Mouse (Mus musculus): Measurements from ENCODE around the gene Otud7b. TPM values are rescaled to one million over a fixed set of nuclear protein-coding genes. Genes with fewer than 3 reads are reported as not detected.
"Not testable (repeated sequence)": the region's sequence is repeated elsewhere in the genome, so short reads cannot be mapped to it uniquely, and the experiment has no call there.

Otud7b gene
- polyA plus RNA-seq, 1 experiment from 2014 or later, result 24.7 TPM

- Histone ChIP-seq H3K36me3 (peaks cover 60% of the 10 kb centered on the region), H3K4me3 (peak overlapping the region; percentile 88), H3K9me3 (no peaks in the 10 kb centered on the region), H3K4me1 (peaks cover 28% of the 10 kb centered on the region), H3K27ac (peak overlapping the region; percentile 99; the same call in 1 of the 2 replicates), H3K4me2 (peak overlapping the region; percentile 91), H3K9ac (peak overlapping the region; percentile 83), H3K27me3 (no peaks in the 10 kb centered on the region)
- WGBS, result 33% methylated on average over 7 of the region's 7 CpGs
- ATAC-seq (ENCODE audit: insufficient number of reproducible peaks, low FRiP score, low TSS enrichment, low read depth), result no peak
These were observed 68.9 kb downstream of the Otud7b start for GRCm38 (mm10) chr3:96173185-96173584.

DNA sequence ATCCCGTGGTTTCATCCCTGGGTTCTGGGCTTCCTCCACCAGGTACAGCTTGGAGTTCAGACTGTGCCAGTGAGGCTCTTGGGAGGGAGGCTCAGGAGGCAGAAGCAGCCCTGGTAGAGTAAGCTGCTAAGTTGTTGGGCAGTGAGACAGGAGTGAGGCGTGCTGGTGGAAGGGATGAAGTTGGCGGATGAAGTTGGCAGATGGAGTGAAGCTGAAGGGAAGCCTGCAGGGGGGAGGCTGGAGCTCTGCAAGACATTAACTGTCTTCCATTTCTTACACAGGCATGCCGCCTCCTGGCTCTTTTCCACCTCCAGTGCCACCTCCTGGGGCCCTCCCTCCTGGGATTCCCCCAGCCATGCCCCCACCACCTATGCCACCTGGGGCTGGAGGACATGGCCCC is 69.7 kb downstream of the Otud7b start:
- Histone ChIP-seq H3K4me1 (peaks cover 28% of the 10 kb centered on the region), H3K36me3 (peaks cover 62% of the 10 kb centered on the region)
- not testable (repeated sequence) for H3K4me2 ChIP-seq; H3K27me3 ChIP-seq; H3K9me3 ChIP-seq; H3K4me3 ChIP-seq; ATAC-seq (ENCODE audit: insufficient number of reproducible peaks, low FRiP score, low TSS enrichment, low read depth); H3K9ac ChIP-seq; H3K27ac ChIP-seq
- WGBS, result 86% methylated on average over 4 of the region's 4 CpGs

DNA sequence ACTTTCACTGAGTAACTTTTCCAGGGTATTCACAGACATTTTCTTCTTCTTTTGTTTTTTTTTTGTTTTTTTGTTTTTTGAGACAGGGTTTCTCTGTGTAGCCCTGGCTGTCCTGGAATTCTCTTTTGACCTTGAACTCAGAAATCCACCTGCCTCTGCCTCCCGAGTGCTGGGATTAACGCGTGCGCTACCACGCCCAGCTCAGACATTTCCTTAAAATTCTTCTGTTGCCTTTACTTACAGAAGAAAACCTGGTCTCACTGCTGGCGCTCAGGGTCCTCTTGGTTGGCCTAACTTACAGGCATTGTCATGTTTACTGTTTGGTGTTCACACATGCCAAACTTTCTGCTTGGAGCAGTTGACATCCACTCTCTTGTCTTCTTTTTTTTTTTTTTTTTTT is 70.9 kb downstream of the Otud7b start:
- WGBS, result 95% methylated on average over 6 of the region's 6 CpGs
- no peak overlapping the region for H3K4me3 ChIP-seq
- no peak overlapping the region for H3K9ac ChIP-seq
- H3K4me2 ChIP-seq, result no peak overlapping the region
- H3K27ac ChIP-seq, result no peak overlapping the region
- peaks cover 54% of the 10 kb centered on the region for H3K36me3 ChIP-seq
- H3K4me1 ChIP-seq, result peaks cover 31% of the 10 kb centered on the region
- H3K9me3 ChIP-seq, result no peaks in the 10 kb centered on the region
- no peak for ATAC-seq (ENCODE audit: insufficient number of reproducible peaks, low FRiP score, low TSS enrichment, low read depth)
- H3K27me3 ChIP-seq, result no peaks in the 10 kb centered on the region

DNA sequence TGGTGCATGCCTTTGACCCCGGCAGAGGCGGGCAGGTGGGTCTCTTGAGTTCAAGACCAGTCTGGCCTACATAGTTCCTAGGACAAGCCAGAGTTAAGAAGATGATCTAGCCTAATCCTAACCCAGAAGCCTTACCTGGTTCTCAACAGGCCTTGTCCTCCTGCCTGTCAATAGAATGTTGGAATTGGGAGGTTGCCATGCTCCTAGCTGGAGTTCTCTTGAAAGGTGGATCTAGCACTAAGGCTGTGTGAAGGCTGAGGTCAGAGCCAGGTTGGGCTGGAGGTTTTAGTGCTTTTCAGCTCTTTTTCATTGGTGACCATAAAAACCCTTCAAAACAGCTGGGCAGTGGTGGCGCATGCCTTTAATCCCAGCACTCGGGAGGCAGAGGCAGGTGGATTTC is 74.1 kb downstream of the Otud7b start:
- Histone ChIP-seq H3K4me1 (peaks cover 33% of the 10 kb centered on the region), H3K4me3 (no peak overlapping the region), H3K9ac (no peak overlapping the region), H3K27ac (no peak overlapping the region), H3K36me3 (peaks cover 49% of the 10 kb centered on the region), H3K4me2 (no peak overlapping the region), H3K27me3 (no peaks in the 10 kb centered on the region), H3K9me3 (no peaks in the 10 kb centered on the region)
- 79% methylated on average over 4 of the region's 4 CpGs for WGBS
- no peak for ATAC-seq (ENCODE audit: insufficient number of reproducible peaks, low FRiP score, low TSS enrichment, low read depth)

DNA sequence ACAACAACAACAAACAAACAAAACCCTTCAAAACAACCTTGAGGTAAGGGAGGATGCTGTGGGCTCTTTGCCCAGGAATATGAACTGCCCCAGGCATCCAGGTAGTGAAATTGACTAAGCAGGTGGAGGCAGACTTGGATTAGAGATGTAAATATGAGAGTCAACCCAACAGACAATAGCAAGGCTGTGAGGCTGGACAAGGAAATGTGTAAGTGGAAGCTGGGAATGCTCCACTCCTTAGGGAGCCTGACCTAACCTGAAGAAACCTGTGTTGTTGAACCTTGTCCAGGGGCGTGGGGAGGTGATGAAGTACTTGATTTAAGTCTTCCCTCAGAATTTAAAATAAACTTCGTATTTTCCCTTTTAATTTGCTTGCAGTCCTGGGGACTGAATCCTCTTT is 74.6 kb downstream of the Otud7b start:
- Histone ChIP-seq H3K27ac (no peak overlapping the region), H3K4me2 (no peak overlapping the region), H3K9ac (no peak overlapping the region), H3K27me3 (no peaks in the 10 kb centered on the region), H3K36me3 (peaks cover 48% of the 10 kb centered on the region), H3K9me3 (no peaks in the 10 kb centered on the region), H3K4me3 (no peak overlapping the region), H3K4me1 (peaks cover 29% of the 10 kb centered on the region)
- ATAC-seq (ENCODE audit: insufficient number of reproducible peaks, low FRiP score, low TSS enrichment, low read depth), result no peak
- WGBS, result 80% methylated on average over 2 of the region's 2 CpGs

DNA sequence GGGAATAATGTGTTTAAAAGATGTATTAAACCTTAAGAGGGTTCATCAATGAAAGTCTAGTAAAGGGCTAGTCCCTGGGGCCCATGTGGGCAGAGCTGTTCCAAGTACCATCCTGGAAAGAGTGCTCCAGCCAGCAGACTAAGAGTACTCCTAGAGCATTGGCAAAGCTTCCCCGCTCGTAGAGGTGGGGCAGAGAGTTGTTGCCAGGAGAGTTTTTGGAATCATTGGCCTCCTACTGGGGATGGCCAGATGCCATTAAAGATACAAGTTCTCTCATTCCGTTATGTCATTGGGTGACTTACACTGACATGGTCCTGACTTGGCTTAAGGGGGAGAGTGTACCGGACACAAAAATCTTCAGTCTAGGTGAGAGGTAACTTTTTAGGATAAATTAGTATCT is 75.2 kb downstream of the Otud7b start:
- Histone ChIP-seq H3K4me2 (no peak overlapping the region), H3K27me3 (no peaks in the 10 kb centered on the region), H3K36me3 (peaks cover 42% of the 10 kb centered on the region), H3K9ac (no peak overlapping the region), H3K4me3 (no peak overlapping the region), H3K27ac (no peak overlapping the region), H3K9me3 (no peaks in the 10 kb centered on the region), H3K4me1 (peaks cover 27% of the 10 kb centered on the region)
- WGBS, result 54% methylated on average over 4 of the region's 4 CpGs
- no peak for ATAC-seq (ENCODE audit: insufficient number of reproducible peaks, low FRiP score, low TSS enrichment, low read depth)

- H3K27ac ChIP-seq, result no peak within 1 kb of the TSS
These were observed 76.6 kb downstream of the Otud7b start, which contains the start of gene Sv2a for GRCm38 (mm10) chr3:96180727-96181477. Gene Sv2a, plus strand, starts transcription at chr3:96181151.

GRCm38 (mm10) chr3:96181510-96182381 is 77.4 kb downstream of the Otud7b start:
- peak overlapping the region; percentile 50 for H3K4me3 ChIP-seq
- no peak overlapping the region for H3K27ac ChIP-seq
- ATAC-seq (ENCODE audit: insufficient number of reproducible peaks, low FRiP score, low TSS enrichment, low read depth), result no peak
- WGBS, result 25% methylated on average over 12 of the region's 12 CpGs
- H3K4me1 ChIP-seq, result peaks cover 25% of the 10 kb centered on the region
- peaks cover 22% of the 10 kb centered on the region for H3K36me3 ChIP-seq
- no peaks in the 10 kb centered on the region for H3K9me3 ChIP-seq
- no peak overlapping the region for H3K9ac ChIP-seq
- H3K4me2 ChIP-seq, result peak overlapping the region; percentile 84
- H3K27me3 ChIP-seq, result no peaks in the 10 kb centered on the region

More at GRCm38 (mm10) chr3:96180727-96181477, 76.6 kb downstream of the Otud7b start, which contains the start of gene Sv2a:
- H3K4me1 ChIP-seq, result peaks cover 25% of the 10 kb centered on the region
- peak within 1 kb of the TSS; percentile 31; the same call in 1 of the 2 replicates for H3K9ac ChIP-seq
- peak within 1 kb of the TSS; percentile 50 for H3K4me3 ChIP-seq
- 0% methylated on average over 19 of the region's 23 CpGs for WGBS
- peak within 1 kb of the TSS; percentile 84 for H3K4me2 ChIP-seq
- H3K9me3 ChIP-seq, result no peaks in the 10 kb centered on the region
- no peaks in the 10 kb centered on the region for H3K27me3 ChIP-seq
- H3K36me3 ChIP-seq, result peaks cover 30% of the 10 kb centered on the region
- no peak for ATAC-seq (ENCODE audit: insufficient number of reproducible peaks, low FRiP score, low TSS enrichment, low read depth)

- H3K4me1 ChIP-seq, result peaks cover 25% of the 10 kb centered on the region
- peak overlapping the region; percentile 84; the same call in 1 of the 2 replicates for H3K4me2 ChIP-seq
- H3K9ac ChIP-seq, result no peak overlapping the region
- 27% methylated on average over 4 of the region's 4 CpGs for WGBS
- no peaks in the 10 kb centered on the region for H3K9me3 ChIP-seq
- H3K27ac ChIP-seq, result no peak overlapping the region
- no peaks in the 10 kb centered on the region for H3K27me3 ChIP-seq
- no peak for ATAC-seq (ENCODE audit: insufficient number of reproducible peaks, low FRiP score, low TSS enrichment, low read depth)
- no peak overlapping the region for H3K4me3 ChIP-seq
- peaks cover 18% of the 10 kb centered on the region for H3K36me3 ChIP-seq
These were observed 78.1 kb downstream of the Otud7b start for GRCm38 (mm10) chr3:96182382-96182776.

DNA sequence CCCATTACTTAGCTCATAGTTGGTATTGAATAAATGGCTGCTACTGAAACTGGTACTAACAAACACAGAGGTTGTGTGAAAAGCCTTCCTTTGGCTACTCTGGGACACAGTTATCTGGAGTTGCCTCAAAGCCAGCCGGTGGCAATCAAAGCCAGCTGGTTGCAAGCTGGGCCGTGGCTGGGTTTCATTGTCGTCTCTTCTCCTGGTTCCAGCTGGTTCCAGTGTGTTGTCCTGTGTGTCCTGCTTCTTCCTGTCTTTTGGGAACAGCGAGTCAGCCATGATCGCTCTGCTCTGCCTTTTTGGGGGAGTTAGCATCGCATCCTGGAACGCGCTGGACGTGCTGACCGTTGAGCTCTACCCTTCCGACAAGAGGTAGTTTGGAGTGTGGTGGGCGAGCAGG is 88.7 kb downstream of the Otud7b start:
- H3K27me3 ChIP-seq, result no peaks in the 10 kb centered on the region
- no peak for ATAC-seq (ENCODE audit: insufficient number of reproducible peaks, low FRiP score, low TSS enrichment, low read depth)
- H3K4me3 ChIP-seq, result no peak overlapping the region
- 0 out of 2 replicates have a peak, but pooled peaks cover 4% of the 10 kb centered on the region for H3K36me3 ChIP-seq
- no peaks in the 10 kb centered on the region for H3K9me3 ChIP-seq
- no peak overlapping the region for H3K4me2 ChIP-seq
- WGBS, result 51% methylated on average over 12 of the region's 12 CpGs
- no peak overlapping the region for H3K9ac ChIP-seq
- no peak overlapping the region for H3K27ac ChIP-seq
- H3K4me1 ChIP-seq, result peaks cover 11% of the 10 kb centered on the region

DNA sequence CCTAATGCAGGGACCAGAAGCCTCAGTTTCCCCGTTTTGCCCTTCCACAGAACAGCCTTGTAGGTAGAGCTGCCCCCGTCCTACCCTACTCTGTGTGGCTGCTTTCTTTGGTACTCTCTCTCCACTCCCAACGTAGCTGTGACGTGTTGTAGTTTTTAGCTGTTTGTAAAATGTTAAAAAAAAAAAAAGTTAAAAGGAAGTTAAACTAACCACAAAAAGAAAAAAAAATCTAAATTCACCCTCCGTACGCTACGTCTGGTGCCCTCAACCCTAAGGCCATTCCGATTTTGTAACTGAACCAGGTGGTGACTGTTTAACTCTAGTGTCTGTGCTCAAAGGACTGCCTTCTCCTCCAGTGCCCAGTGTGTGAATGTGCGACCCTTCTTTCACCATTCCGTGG is 90.6 kb downstream of the Otud7b start:
- 77% methylated on average over 10 of the region's 10 CpGs for WGBS
- ATAC-seq (ENCODE audit: insufficient number of reproducible peaks, low FRiP score, low TSS enrichment, low read depth), result no peak
- Histone ChIP-seq H3K36me3 (0 out of 2 replicates have a peak, but pooled peaks cover 1% of the 10 kb centered on the region), H3K27ac (no peak overlapping the region), H3K4me1 (peaks cover 15% of the 10 kb centered on the region), H3K4me3 (no peak overlapping the region), H3K9me3 (no peaks in the 10 kb centered on the region), H3K27me3 (no peaks in the 10 kb centered on the region), H3K9ac (no peak overlapping the region), H3K4me2 (no peak overlapping the region)

Data from limb, embryonic 15.5 days (tissue).